In genomic region chr9:7837806-7838440, GRCm38 (mm10) we compare ENCODE assay signal across 8 mouse cellular contexts. TPM values are rescaled to one million over a fixed set of nuclear protein-coding genes. Genes with fewer than 3 reads are reported as not detected.
A peak's percentile ranks its signal among the peaks of the same experiment; 100 is the strongest.
DNase-seq lines count a peak whose midpoint lies in the region; ATAC-seq and TF ChIP-seq lines count a peak whose summit lies in the region.

No protein-coding gene starts in this region.

- H3K4me1 ChIP-seq in embryonic fibroblast, embryonic 13.5 days (ENCODE audit: control insufficient read depth, insufficient read depth, low read length), result peaks cover 3% of the 10 kb centered on the region; the same call in 1 of the 2 replicates
- H3K4me1 ChIP-seq in intestine, embryonic 15.5 days (replicated peaks), result peaks cover 6% of the 10 kb centered on the region; the same call in 1 of the 2 replicates

- no peak for TF ChIP-seq CTCF in layer of hippocampus, adult 2 months (conservative IDR thresholded peaks at IDR 0.05)
- TF ChIP-seq CTCF in embryonic fibroblast, embryonic 13.5 days (IDR thresholded peaks at IDR 0.05; ENCODE audit: borderline replicate concordance, insufficient read depth, low read length), result no peak

- 10% methylated on average over 14 of the region's 14 CpGs for WGBS in intestine, embryonic 15.5 days

- H3K27me3 ChIP-seq in intestine, embryonic 15.5 days (replicated peaks), result no peaks in the 10 kb centered on the region

- H3K27ac ChIP-seq in layer of hippocampus, adult 2 months, result peak overlapping the region; percentile 100
- H3K27ac ChIP-seq in embryonic fibroblast, embryonic 13.5 days (ENCODE audit: insufficient read depth, low read length), result peak overlapping the region; percentile 96
- H3K27ac ChIP-seq in intestine, embryonic 15.5 days, result peak overlapping the region; percentile 99

- H3K36me3 ChIP-seq in intestine, embryonic 15.5 days, result 0 out of 2 replicates have a peak, but pooled peaks cover 3% of the 10 kb centered on the region

- peak; percentile 7 for ATAC-seq in intestine, embryonic 15.5 days

- DNase-seq in layer of hippocampus, adult 2 months (ENCODE audit: low spot score in 2 of 2), result no peak
- DNase-seq in layer of hippocampus, postnatal 10 days (ENCODE audit: low spot score in 2 of 2), result no peak
- DNase-seq in NIH3T3 (ENCODE audit: low read depth), result peak; percentile 70
- peak; percentile 67 for DNase-seq in naive thymus-derived CD4-positive, alpha-beta T cell, adult 2 months (ENCODE audit: low read depth)
- DNase-seq in T-cell, adult 2 months (ENCODE audit: low spot score), result no peak
- no peak for DNase-seq in thymus, postnatal 0 days (ENCODE audit: low spot score)

- no peaks in the 10 kb centered on the region for H3K9me3 ChIP-seq in intestine, embryonic 15.5 days

- peak overlapping the region; percentile 69 for H3K4me3 ChIP-seq in layer of hippocampus, adult 2 months
- H3K4me3 ChIP-seq in embryonic fibroblast, embryonic 13.5 days (ENCODE audit: insufficient read depth, low read length), result peak overlapping the region; percentile 77; the same call in 1 of the 2 replicates
- peak overlapping the region; percentile 62 for H3K4me3 ChIP-seq in intestine, embryonic 15.5 days (replicated peaks)

- peak overlapping the region; percentile 81 for H3K9ac ChIP-seq in intestine, embryonic 15.5 days

- H3K4me2 ChIP-seq in intestine, embryonic 15.5 days (replicated peaks), result peak overlapping the region; percentile 59

- TF ChIP-seq POLR2A in embryonic fibroblast, embryonic 13.5 days (IDR thresholded peaks at IDR 0.05; ENCODE audit: low read depth, low read length), result 0 out of 2 replicates have a peak, but pooled peaks have one; percentile 12

RNA-seq across cellular contexts. Expression of gene Birc2, which starts 1.1 kb away (rescaled TPM):
- 10 to 100 TPM; 32.7 to 37.6 TPM for total RNA-seq in layer of hippocampus, adult 2 months (2021)
- 10 to 100 TPM; 24.9 to 26.9 TPM for total RNA-seq in layer of hippocampus, postnatal 10 days (2021)
- polyA plus RNA-seq in embryonic fibroblast, embryonic 13.5 days (2011; ENCODE audit: insufficient read length, low read depth, missing spikeins), result 21.0 and 25.4 TPM in 2 replicates
- polyA plus RNA-seq in intestine, embryonic 15.5 days (2015; fragmentation: Nextera tagmentation; extraction: Ambion mirVana), result 28.9 and 32.1 TPM in 2 replicates
- polyA plus RNA-seq in thymus, postnatal 0 days (2015; fragmentation: Nextera tagmentation; extraction: Ambion mirVana), result 60.0 and 60.6 TPM in 2 replicates

RNA-seq across cellular contexts. Expression of gene Birc3, which starts 35.1 kb away (rescaled TPM):
- total RNA-seq in layer of hippocampus, adult 2 months (2021), result 1 to 10 TPM; 1.1 to 3.0 TPM
- total RNA-seq in layer of hippocampus, postnatal 10 days (2021), result 1 to 10 TPM; 1.3 to 3.0 TPM
- 29.3 and 33.7 TPM in 2 replicates for polyA plus RNA-seq in embryonic fibroblast, embryonic 13.5 days (2011; ENCODE audit: insufficient read length, low read depth, missing spikeins)
- polyA plus RNA-seq in intestine, embryonic 15.5 days (2015; fragmentation: Nextera tagmentation; extraction: Ambion mirVana), result 11.7 and 11.9 TPM in 2 replicates
- polyA plus RNA-seq in thymus, postnatal 0 days (2015; fragmentation: Nextera tagmentation; extraction: Ambion mirVana), result 32.9 and 34.4 TPM in 2 replicates

Comparison
In these comparisons a context has a peak if more than half of its experiments do, and no peak if none do; other contexts are left out.
1. DNase-seq: peak in NIH3T3 (single experiment) and naive thymus-derived CD4-positive, alpha-beta T cell, adult 2 months (single experiment); none in layer of hippocampus, adult 2 months (0 of 2), layer of hippocampus, postnatal 10 days (0 of 2), T-cell, adult 2 months (single experiment) and thymus, postnatal 0 days (single experiment).
2. Peak in every context shown above with its lines, with median percentiles within 50 percentile points of each other: H3K27ac ChIP-seq and H3K4me3 ChIP-seq.